Mouse (Mus musculus) embryonic facial prominence, embryonic 13.5 days (tissue): Measurements from ENCODE around the gene Taf8. TPM values are rescaled to one million over a fixed set of nuclear protein-coding genes. Genes with fewer than 3 reads are reported as not detected.

Experiments
- ATAC-seq: fragments of 200-750 bp; cut with Nextera tagmentation; 2 replicates; pipeline ENCODE4 v1.8.0; 2017; ENCODE audit warnings: low read depth; ENCODE audit not compliant: insufficient number of reproducible peaks, insufficient read depth, low FRiP score, low TSS enrichment
- H3K27ac ChIP-seq: fragments of 300-500 bp; sonication (generic); 2 replicates; pipeline ENCODE4 v1.5.1; 2015; ENCODE audit warnings: moderate library complexity, mild to moderate bottlenecking, inconsistent platforms
- H3K27me3 ChIP-seq: fragments of 300-500 bp; sonication (generic); 2 replicates; pipeline ENCODE4 v1.6.1; 2015; ENCODE audit warnings: mild to moderate bottlenecking, inconsistent platforms
- H3K36me3 ChIP-seq: fragments of 300-500 bp; sonication (generic); 2 replicates; pipeline ENCODE4 v1.6.1; 2015; ENCODE audit warnings: mild to moderate bottlenecking, inconsistent platforms
- H3K4me1 ChIP-seq: fragments of 300-500 bp; sonication (generic); 2 replicates; pipeline ENCODE4 v1.6.1; 2015; ENCODE audit warnings: inconsistent platforms
- H3K4me2 ChIP-seq: fragments of 300-500 bp; sonication (generic); 2 replicates; pipeline ENCODE4 v1.6.1; 2015; ENCODE audit warnings: moderate library complexity, mild to moderate bottlenecking, inconsistent platforms
- H3K4me3 ChIP-seq: fragments of 300-500 bp; sonication (generic); 2 replicates; pipeline ENCODE4 v1.5.1; 2015; ENCODE audit warnings: mild to moderate bottlenecking, inconsistent platforms
- H3K9ac ChIP-seq: fragments of 300-500 bp; sonication (generic); 2 replicates; pipeline ENCODE4 v1.6.1; 2015; ENCODE audit warnings: mild to moderate bottlenecking, inconsistent platforms
- H3K9me3 ChIP-seq: fragments of 300-500 bp; sonication (generic); 2 replicates; pipeline ENCODE4 v1.6.1; 2016; ENCODE audit warnings: inconsistent platforms
- WGBS: fragments of 180-500 bp; shearing (Covaris S2); methylation state at CpG from one replicate; pipeline ENCODE4 v1.1.7; 2015; ENCODE audit warnings: mixed read lengths; 5-methylcytosine and 5-hydroxymethylcytosine counted together
- polyA plus RNA-seq: library from polyadenylated mRNA; unstranded; fragments of >200 nt; fragmentation: Nextera tagmentation; extraction: Ambion mirVana; gene quantifications from 2 replicates; pipeline ENCODE4 v1.2.1, GENCODE M21; 2015

Gene Taf8
- polyA plus RNA-seq, 1 experiment from 2014 or later = 38.1 TPM

GRCm38 (mm10) chr17:47439396-47440028 lies 62.6 kb downstream of the Taf8 start:
- H3K9me3 ChIP-seq = no peaks in the 10 kb centered on the region
- WGBS = 44% methylated on average over 9 of the region's 9 CpGs
- ATAC-seq = no peak
- H3K36me3 ChIP-seq = no peaks in the 10 kb centered on the region
- H3K4me2 ChIP-seq = no peak overlapping the region
- H3K27ac ChIP-seq = no peak overlapping the region
- peaks cover 37% of the 10 kb centered on the region for H3K4me1 ChIP-seq
- H3K4me3 ChIP-seq = no peak overlapping the region
- H3K9ac ChIP-seq = no peak overlapping the region
- peaks cover 56% of the 10 kb centered on the region for H3K27me3 ChIP-seq

GRCm38 (mm10) chr17:47438611-47439010 lies 63.5 kb downstream of the Taf8 start:
- Histone ChIP-seq H3K4me3 (peak overlapping the region; percentile 13; the same call in 1 of the 2 replicates), H3K4me1 (peaks cover 37% of the 10 kb centered on the region), H3K36me3 (no peaks in the 10 kb centered on the region), H3K27ac (no peak overlapping the region), H3K9me3 (no peaks in the 10 kb centered on the region), H3K9ac (peak overlapping the region; percentile 21; the same call in 1 of the 2 replicates), H3K27me3 (peaks cover 56% of the 10 kb centered on the region), H3K4me2 (peak overlapping the region; percentile 88)
- ATAC-seq = no peak
- WGBS = 51% methylated on average over 6 of the region's 6 CpGs

- H3K4me2 ChIP-seq = peak within 1 kb of the TSS; percentile 88
- peak within 1 kb of the TSS; percentile 69 for H3K27ac ChIP-seq
- peak within 1 kb of the TSS; percentile 48 for H3K4me3 ChIP-seq
- H3K4me1 ChIP-seq = peaks cover 37% of the 10 kb centered on the region
- H3K27me3 ChIP-seq = peaks cover 56% of the 10 kb centered on the region
- ATAC-seq = no peak
- H3K9ac ChIP-seq = peak within 1 kb of the TSS; percentile 64
- no peaks in the 10 kb centered on the region for H3K9me3 ChIP-seq
- 2% methylated on average over 24 of the region's 25 CpGs for WGBS
- H3K36me3 ChIP-seq = no peaks in the 10 kb centered on the region
Measured at GRCm38 (mm10) chr17:47436907-47437547, 65.1 kb downstream of the Taf8 start, which contains the start of gene 1700001C19Rik. Gene 1700001C19Rik (minus strand): TSS chr17:47437376.

GRCm38 (mm10) chr17:47436156-47436906 lies 65.8 kb downstream of the Taf8 start, which contains the start of gene AI661453:
Gene AI661453 (plus strand): TSS chr17:47436615.
- peaks cover 56% of the 10 kb centered on the region for H3K27me3 ChIP-seq
- peak; percentile 60; the same call in 1 of the 2 replicates for ATAC-seq
- under 1% methylated on average over 42 of the region's 45 CpGs for WGBS

More at GRCm38 (mm10) chr17:47436156-47436906, 65.8 kb downstream of the Taf8 start, which contains the start of gene AI661453:
- peak within 1 kb of the TSS; percentile 69 for H3K27ac ChIP-seq
- H3K4me2 ChIP-seq = peak within 1 kb of the TSS; percentile 88
- peak within 1 kb of the TSS; percentile 48 for H3K4me3 ChIP-seq
- peak within 1 kb of the TSS; percentile 64 for H3K9ac ChIP-seq
- H3K9me3 ChIP-seq = no peaks in the 10 kb centered on the region
- H3K4me1 ChIP-seq = peaks cover 37% of the 10 kb centered on the region
- H3K36me3 ChIP-seq = no peaks in the 10 kb centered on the region

Other genes with a start within 250 kb of the Taf8 start
- gene Mrps10, start 133.4 kb downstream of the Taf8 start, polyA plus RNA-seq = 73.4 and 74.5 TPM in 2 replicates
- gene Guca1b, start 116.9 kb downstream of the Taf8 start, polyA plus RNA-seq = 0.73 and 0.84 TPM in 2 replicates
- gene Guca1a, start 101.7 kb downstream of the Taf8 start, polyA plus RNA-seq = 1.9 and 2.0 TPM in 2 replicates
- gene AI661453, start 65.7 kb downstream of the Taf8 start, polyA plus RNA-seq = 1.7 and 2.0 TPM in 2 replicates
- 0.25 TPM in 1 of 2 replicates, not detected in the other for gene 1700001C19Rik, start 64.9 kb downstream of the Taf8 start, polyA plus RNA-seq
- gene Ccnd3, start 2.8 kb upstream of the Taf8 start, polyA plus RNA-seq = 359 and 377 TPM in 2 replicates
- 23.0 and 26.6 TPM in 2 replicates for gene Bysl, start 109.2 kb upstream of the Taf8 start, polyA plus RNA-seq
- gene Med20, start 109.3 kb upstream of the Taf8 start, polyA plus RNA-seq = 52.9 and 60.1 TPM in 2 replicates
- gene Gm20517, start 109.3 kb upstream of the Taf8 start, polyA plus RNA-seq = 0.96 and 2.4 TPM in 2 replicates
- 6.2 and 6.4 TPM in 2 replicates for gene Usp49, start 128.4 kb upstream of the Taf8 start, polyA plus RNA-seq
- gene Tomm6, start 186.1 kb upstream of the Taf8 start, polyA plus RNA-seq = 412 and 418 TPM in 2 replicates
- 7.5 TPM in 2 replicates for gene Frs3, start 186.7 kb upstream of the Taf8 start, polyA plus RNA-seq
- 0.39 and 0.54 TPM in 2 replicates for gene Gm21981, start 192.2 kb upstream of the Taf8 start, polyA plus RNA-seq
- gene Prickle4, start 192.4 kb upstream of the Taf8 start, polyA plus RNA-seq = 0.60 and 0.91 TPM in 2 replicates
- gene Pgc, start 224.6 kb upstream of the Taf8 start, polyA plus RNA-seq = not detected in 2 replicates
- 6.7 and 6.8 TPM in 2 replicates for gene Tfeb, start 234.7 kb upstream of the Taf8 start, polyA plus RNA-seq